In genomic region chr11:87085461-87085860, GRCm38 (mm10) we compare ENCODE assay signal across 9 mouse cellular contexts. TPM values are rescaled to one million over a fixed set of nuclear protein-coding genes. Genes with fewer than 3 reads are reported as not detected.
DNase-seq lines count a peak whose midpoint lies in the region; ATAC-seq and TF ChIP-seq lines count a peak whose summit lies in the region.
"Had no signal": no experiment of that assay in that cellular context is flagged by ENCODE, and none has a peak within 500 bp of the region (broad histone marks: within the 10 kb centered on the region; RNA-seq: fewer than 3 reads in every experiment).

No protein-coding gene starts in this region.

- intact Hi-C loops in heart, postnatal 36 days (cut with DNase I) = no loop called here

- ATAC-seq in heart, embryonic 16.5 days (replicated peaks; ENCODE audit: extremely low read depth, insufficient read depth, low FRiP score) = no peak
- no peak for ATAC-seq in liver, postnatal 0 days
- ATAC-seq in megakaryocyte-erythroid progenitor cell, adult 5-6 weeks (replicated peaks; ENCODE audit: low FRiP score, low TSS enrichment, poor library complexity, severe bottlenecking) = no peak

- H3K36me3 ChIP-seq in E14TG2a.4 (ENCODE audit: insufficient read depth, low read length) = peaks cover 63% of the 10 kb centered on the region
- H3K36me3 ChIP-seq in heart, embryonic 16.5 days (ENCODE audit: control insufficient read depth, insufficient read depth) = peaks cover 17% of the 10 kb centered on the region
- H3K36me3 ChIP-seq in liver, postnatal 0 days (replicated peaks; ENCODE audit: insufficient read depth, low read length) = peaks cover 21% of the 10 kb centered on the region

- peak overlapping the region; percentile 100 for H3K4me3 ChIP-seq in E14TG2a.4 (replicated peaks; ENCODE audit: low read length)
- peak overlapping the region; percentile 80 for H3K4me3 ChIP-seq in heart, embryonic 16.5 days (ENCODE audit: low read length)
- peak overlapping the region; percentile 98 for H3K4me3 ChIP-seq in liver, postnatal 0 days (ENCODE audit: low read depth, low read length)

- 89% methylated on average over 13 of the region's 13 CpGs for WGBS in heart, embryonic 16.5 days
- WGBS in liver, postnatal 0 days (ENCODE audit: insufficient replicate concordance) = 73% methylated on average over 13 of the region's 13 CpGs

- H3K27ac ChIP-seq in heart, embryonic 16.5 days (ENCODE audit: low read length) = no peak overlapping the region
- H3K27ac ChIP-seq in liver, postnatal 0 days (ENCODE audit: low read depth) = no peak overlapping the region

- no peak for TF ChIP-seq EP300 in liver, postnatal 0 days (IDR thresholded peaks at IDR 0.05; ENCODE audit: low read depth)

- H3K9ac ChIP-seq in heart, embryonic 16.5 days (ENCODE audit: low read length) = no peak overlapping the region
- peak overlapping the region; percentile 96; the same call in 1 of the 2 replicates for H3K9ac ChIP-seq in liver, postnatal 0 days (replicated peaks)

- DNase-seq in heart, adult 11 months = peak; percentile 90
- DNase-seq in heart, postnatal 36 days = no peak
- DNase-seq in liver, postnatal 0 days = peak; percentile 18
- no peak for DNase-seq in cerebellum, postnatal 25 days
- DNase-seq in adrenal gland, adult 18-20 months (ENCODE audit: low spot score in 2 of 2) = no peak
- DNase-seq: layer of hippocampus, adult 9-11 months had no signal

- H3K4me2 ChIP-seq in heart, embryonic 16.5 days (ENCODE audit: low read depth, low read length) = peak overlapping the region; percentile 75
- peak overlapping the region; percentile 95 for H3K4me2 ChIP-seq in liver, postnatal 0 days (ENCODE audit: low read depth, low read length)

- no peak for TF ChIP-seq CTCF in E14TG2a.4 (conservative IDR thresholded peaks at IDR 0.05; ENCODE audit: low read length)
- TF ChIP-seq CTCF in liver, postnatal 0 days (IDR thresholded peaks at IDR 0.05; ENCODE audit: low read depth) = no peak

- peaks cover 36% of the 10 kb centered on the region for H3K4me1 ChIP-seq in E14TG2a.4 (replicated peaks; ENCODE audit: low read depth, low read length)
- H3K4me1 ChIP-seq in heart, embryonic 16.5 days (ENCODE audit: control insufficient read depth, insufficient read depth, low read length) = peaks cover 19% of the 10 kb centered on the region
- H3K4me1 ChIP-seq in liver, postnatal 0 days (ENCODE audit: insufficient read depth) = peaks cover 18% of the 10 kb centered on the region

- no peaks in the 10 kb centered on the region for H3K9me3 ChIP-seq in E14TG2a.4 (ENCODE audit: low read length)
- no peaks in the 10 kb centered on the region for H3K9me3 ChIP-seq in heart, embryonic 16.5 days (replicated peaks; ENCODE audit: control insufficient read depth, low read length)
- no peaks in the 10 kb centered on the region for H3K9me3 ChIP-seq in liver, postnatal 0 days (ENCODE audit: low read length)

- no peaks in the 10 kb centered on the region for H3K27me3 ChIP-seq in E14TG2a.4 (ENCODE audit: insufficient read depth, low read length)
- H3K27me3 ChIP-seq in heart, embryonic 16.5 days (ENCODE audit: control insufficient read depth, insufficient read depth, low read length) = no peaks in the 10 kb centered on the region
- H3K27me3 ChIP-seq in liver, postnatal 0 days (ENCODE audit: insufficient read depth, low read length) = no peaks in the 10 kb centered on the region

RNA-seq across cellular contexts. Expression of gene Smg8, which starts 1.1 kb away (rescaled TPM):
- 1 to 10 TPM; 9.2 to 9.7 TPM for total RNA-seq in heart, postnatal 36 days (2021)
- polyA plus RNA-seq in heart, embryonic 16.5 days (2015; fragmentation: Nextera tagmentation; extraction: Ambion mirVana) = 12.7 and 13.9 TPM in 2 replicates
- polyA plus RNA-seq in liver, postnatal 0 days (2015; fragmentation: Nextera tagmentation; extraction: Ambion mirVana) = 4.5 and 4.9 TPM in 2 replicates
- 14.3 and 14.6 TPM in 2 replicates for total RNA-seq in megakaryocyte-erythroid progenitor cell, adult 5-6 weeks (2014; fragmentation: Nextera tagmentation)
- total RNA-seq in megakaryocyte-erythroid progenitor cell, adult 5-6 weeks (2017) = 22.8 and 32.5 TPM in 2 replicates
- 10 to 100 TPM; 15.2 to 23.4 TPM for total RNA-seq in adrenal gland, adult 18-20 months (2021)

RNA-seq across cellular contexts. Expression of gene Gdpd1, which starts 11.6 kb away (rescaled TPM):
- 10 to 100 TPM; 12.8 TPM for total RNA-seq in heart, postnatal 36 days (2021)
- 27.5 and 32.1 TPM in 2 replicates for polyA plus RNA-seq in heart, embryonic 16.5 days (2015; fragmentation: Nextera tagmentation; extraction: Ambion mirVana)
- polyA plus RNA-seq in liver, postnatal 0 days (2015; fragmentation: Nextera tagmentation; extraction: Ambion mirVana) = 2.7 TPM in 2 replicates
- 4.6 and 4.9 TPM in 2 replicates for total RNA-seq in megakaryocyte-erythroid progenitor cell, adult 5-6 weeks (2014; fragmentation: Nextera tagmentation)
- 6.4 and 7.4 TPM in 2 replicates for total RNA-seq in megakaryocyte-erythroid progenitor cell, adult 5-6 weeks (2017)
- total RNA-seq in adrenal gland, adult 18-20 months (2021) = 1 to 10 TPM; 3.7 to 6.3 TPM

RNA-seq across cellular contexts. Expression of gene Prr11, which starts 23.0 kb away (rescaled TPM):
- under 1 TPM; 0.27 to 0.47 TPM for total RNA-seq in heart, postnatal 36 days (2021)
- polyA plus RNA-seq in heart, embryonic 16.5 days (2015; fragmentation: Nextera tagmentation; extraction: Ambion mirVana) = 5.5 and 6.2 TPM in 2 replicates
- polyA plus RNA-seq in liver, postnatal 0 days (2015; fragmentation: Nextera tagmentation; extraction: Ambion mirVana) = 1.7 and 1.9 TPM in 2 replicates
- 16.6 and 16.8 TPM in 2 replicates for total RNA-seq in megakaryocyte-erythroid progenitor cell, adult 5-6 weeks (2014; fragmentation: Nextera tagmentation)
- total RNA-seq in megakaryocyte-erythroid progenitor cell, adult 5-6 weeks (2017) = 8.1 and 11.4 TPM in 2 replicates
- total RNA-seq in adrenal gland, adult 18-20 months (2021) = under 1 TPM; 0.46 to 0.58 TPM

RNA-seq across cellular contexts. Expression of gene Ska2, which starts 23.6 kb away (rescaled TPM):
- 10 to 100 TPM; 11.5 to 13.5 TPM for total RNA-seq in heart, postnatal 36 days (2021)
- polyA plus RNA-seq in heart, embryonic 16.5 days (2015; fragmentation: Nextera tagmentation; extraction: Ambion mirVana) = 48.0 and 55.9 TPM in 2 replicates
- polyA plus RNA-seq in liver, postnatal 0 days (2015; fragmentation: Nextera tagmentation; extraction: Ambion mirVana) = 11.1 and 12.7 TPM in 2 replicates
- 29.4 and 31.8 TPM in 2 replicates for total RNA-seq in megakaryocyte-erythroid progenitor cell, adult 5-6 weeks (2014; fragmentation: Nextera tagmentation)
- 16.7 and 31.6 TPM in 2 replicates for total RNA-seq in megakaryocyte-erythroid progenitor cell, adult 5-6 weeks (2017)
- total RNA-seq in adrenal gland, adult 18-20 months (2021) = 1 to 10 TPM; 6.0 to 6.2 TPM

RNA-seq across cellular contexts. Expression of gene Trim37, which starts 41.4 kb away (rescaled TPM):
- total RNA-seq in heart, postnatal 36 days (2021) = 1 to 10 TPM; 6.8 to 8.4 TPM
- polyA plus RNA-seq in heart, embryonic 16.5 days (2015; fragmentation: Nextera tagmentation; extraction: Ambion mirVana) = 17.8 and 21.3 TPM in 2 replicates
- 6.4 and 8.2 TPM in 2 replicates for polyA plus RNA-seq in liver, postnatal 0 days (2015; fragmentation: Nextera tagmentation; extraction: Ambion mirVana)
- 42.7 and 48.9 TPM in 2 replicates for total RNA-seq in megakaryocyte-erythroid progenitor cell, adult 5-6 weeks (2014; fragmentation: Nextera tagmentation)
- total RNA-seq in megakaryocyte-erythroid progenitor cell, adult 5-6 weeks (2017) = 76.3 and 80.2 TPM in 2 replicates
- 10 to 100 TPM; 14.2 to 14.9 TPM for total RNA-seq in adrenal gland, adult 18-20 months (2021)

Comparison
In these comparisons a context has a peak if more than half of its experiments do, and no peak if none do; other contexts are left out.
1. DNase-seq: peak in heart, adult 11 months (single experiment) and liver, postnatal 0 days (single experiment); none in heart, postnatal 36 days (0 of 2), cerebellum, postnatal 25 days (0 of 2) and adrenal gland, adult 18-20 months (0 of 2).
2. RNA of gene Prr11, which starts 23.0 kb away (total RNA-seq): 8.1 to 16.8 TPM in megakaryocyte-erythroid progenitor cell, adult 5-6 weeks; 0.46 to 0.58 TPM in adrenal gland, adult 18-20 months and 0.27 to 0.47 TPM in heart, postnatal 36 days; every median in the first group is over 4 times any median in the second.
3. Peak in every context shown above with its lines, with median percentiles within 50 percentile points of each other: H3K4me3 ChIP-seq.